Mouse (Mus musculus): ENCODE data around the gene Kdr. TPM values are rescaled to one million over a fixed set of nuclear protein-coding genes. Genes with fewer than 3 reads are reported as not detected.
"Not testable (repeated sequence)": the region's sequence is repeated elsewhere in the genome, so short reads cannot be mapped to it uniquely, and the experiment has no call there.

The Kdr gene
- total RNA-seq, 2 experiments from 2014 or later = 12.6 to 16.0 TPM

GRCm38 (mm10) chr5:75961741-75962469 is 16.4 kb downstream of the Kdr start:
- intact Hi-C loops (cut with DNase I) = no loop called here
- DNase-seq = no peak

GRCm38 (mm10) chr5:75959809-75960208 is 18.4 kb downstream of the Kdr start:
- intact Hi-C loops (cut with DNase I) = no loop called here

GRCm38 (mm10) chr5:75956526-75956925 is 21.7 kb downstream of the Kdr start:
- no peak for DNase-seq
- intact Hi-C loops (cut with DNase I) = no loop called here

More at GRCm38 (mm10) chr5:75959809-75960208, 18.4 kb downstream of the Kdr start:
- no peak for DNase-seq

GRCm38 (mm10) chr5:75955876-75956275 is 22.4 kb downstream of the Kdr start:
- no peak for DNase-seq
- intact Hi-C loops (cut with DNase I) = no loop called here

- intact Hi-C loops (cut with DNase I) = no loop called here
- DNase-seq = no peak
Measured at GRCm38 (mm10) chr5:75954778-75955330, 23.4 kb downstream of the Kdr start.

- DNase-seq = no peak
- intact Hi-C loops (cut with DNase I) = no loop called here
Measured at GRCm38 (mm10) chr5:75954218-75954617, 24.0 kb downstream of the Kdr start.

- no peak for DNase-seq
- intact Hi-C loops (cut with DNase I) = no loop called here
Measured at GRCm38 (mm10) chr5:75952131-75952795, 26.0 kb downstream of the Kdr start.

GRCm38 (mm10) chr5:75950866-75951265 is 27.4 kb downstream of the Kdr start:
- intact Hi-C loops (cut with DNase I) = no loop called here
- DNase-seq = no peak

GRCm38 (mm10) chr5:75945394-75945793 is 32.9 kb downstream of the Kdr start:
- intact Hi-C loops (cut with DNase I) = no loop called here
- no peak for DNase-seq

GRCm38 (mm10) chr5:75943301-75943700 is 35.0 kb downstream of the Kdr start:
- intact Hi-C loops (cut with DNase I) = no loop called here

GRCm38 (mm10) chr5:75941775-75942580 is 36.3 kb downstream of the Kdr start:
- DNase-seq = no peak
- intact Hi-C loops (cut with DNase I) = no loop called here

More at GRCm38 (mm10) chr5:75943301-75943700, 35.0 kb downstream of the Kdr start:
- no peak for DNase-seq

- intact Hi-C loops (cut with DNase I) = no loop called here
- DNase-seq = no peak
Measured at GRCm38 (mm10) chr5:75939144-75939732, 39.0 kb downstream of the Kdr start.

GRCm38 (mm10) chr5:75938012-75938411 is 40.2 kb downstream of the Kdr start:
- no peak for DNase-seq
- intact Hi-C loops (cut with DNase I) = no loop called here

- intact Hi-C loops (cut with DNase I) = no loop called here
- no peak for DNase-seq
Measured at GRCm38 (mm10) chr5:75936223-75936622, 42.0 kb downstream of the Kdr start.

GRCm38 (mm10) chr5:75935225-75935624 is 43.0 kb downstream of the Kdr start:
- intact Hi-C loops (cut with DNase I) = no loop called here
- DNase-seq = no peak

GRCm38 (mm10) chr5:75934201-75934600 is 44.1 kb downstream of the Kdr start:
- DNase-seq = no peak
- intact Hi-C loops (cut with DNase I) = no loop called here

- peak; percentile 63 to 71 for DNase-seq
- intact Hi-C loops (cut with DNase I) = no loop called here
Measured at GRCm38 (mm10) chr5:75933521-75934044, 44.7 kb downstream of the Kdr start.

- DNase-seq; intact Hi-C loops (cut with DNase I): not testable (repeated sequence)
Measured at GRCm38 (mm10) chr5:75931458-75931857, 46.8 kb downstream of the Kdr start.

GRCm38 (mm10) chr5:75929960-75930359 is 48.3 kb downstream of the Kdr start:
- no peak for DNase-seq
- intact Hi-C loops (cut with DNase I) = loop anchor here (5.0 kb wide), 1 partner anchor 48 kb away; no protein-coding TSS in a partner anchor

GRCm38 (mm10) chr5:75922677-75923076 is 55.6 kb downstream of the Kdr start:
- intact Hi-C loops (cut with DNase I) = no loop called here
- no peak for DNase-seq

All from gastrocnemius, postnatal 36 days (tissue).